ENCODE assay signal across 8 mouse cellular contexts in genomic region chr1:177441492-177442195, GRCm38 (mm10). TPM values are rescaled to one million over a fixed set of nuclear protein-coding genes. Genes with fewer than 3 reads are reported as not detected.
DNase-seq lines count a peak whose midpoint lies in the region; ATAC-seq and TF ChIP-seq lines count a peak whose summit lies in the region.

No protein-coding gene starts in this region.

- H3K4me2 ChIP-seq in lung, postnatal 0 days (replicated peaks; ENCODE audit: low read depth, low read length) = peak overlapping the region; percentile 86

- WGBS in hindbrain, embryonic 10.5 days = under 1% methylated on average over 87 of the region's 87 CpGs
- WGBS in lung, postnatal 0 days = 4% methylated on average over 70 of the region's 87 CpGs

- H3K27me3 ChIP-seq in hindbrain, embryonic 10.5 days (ENCODE audit: insufficient read depth, poor library complexity, severe bottlenecking) = no peaks in the 10 kb centered on the region
- H3K27me3 ChIP-seq in lung, postnatal 0 days (replicated peaks; ENCODE audit: insufficient read depth, low read length) = no peaks in the 10 kb centered on the region

- peak overlapping the region; percentile 75 for H3K9ac ChIP-seq in lung, postnatal 0 days (replicated peaks; ENCODE audit: low read depth)

- DNase-seq in MEL-GATA-1-ER (ENCODE audit: extremely low read depth, low read depth) = peak; percentile 73
- peak; percentile 97 for DNase-seq in cerebellum, adult 8-10 months
- DNase-seq in forelimb bud, embryonic 11.5 days (ENCODE audit: low read depth, low spot score) = peak; percentile 95
- peak; percentile 98 for DNase-seq in hindbrain, embryonic 10.5 days (ENCODE audit: low spot score)
- peak; percentile 98 for DNase-seq in layer of hippocampus, adult 9-11 months
- DNase-seq in lung, postnatal 0 days (ENCODE audit: low spot score) = peak; percentile 99
- DNase-seq in ovary, postnatal 14 days (ENCODE audit: low spot score) = peak; percentile 95
- DNase-seq in thymus, postnatal 14 days = peak; percentile 99

- no peaks in the 10 kb centered on the region for H3K9me3 ChIP-seq in hindbrain, embryonic 10.5 days
- no peaks in the 10 kb centered on the region for H3K9me3 ChIP-seq in lung, postnatal 0 days (ENCODE audit: low read length)

- H3K4me1 ChIP-seq in hindbrain, embryonic 10.5 days (replicated peaks) = peaks cover 50% of the 10 kb centered on the region
- H3K4me1 ChIP-seq in lung, postnatal 0 days (ENCODE audit: insufficient read depth, low read depth, low read length) = peaks cover 14% of the 10 kb centered on the region

- H3K4me3 ChIP-seq in hindbrain, embryonic 10.5 days = peak overlapping the region; percentile 97
- peak overlapping the region; percentile 79 for H3K4me3 ChIP-seq in lung, postnatal 0 days (ENCODE audit: low read depth, low read length)

- TF ChIP-seq EP300 in lung, postnatal 0 days (IDR thresholded peaks at IDR 0.05) = no peak

- H3K36me3 ChIP-seq in hindbrain, embryonic 10.5 days = no peaks in the 10 kb centered on the region
- no peaks in the 10 kb centered on the region for H3K36me3 ChIP-seq in lung, postnatal 0 days (ENCODE audit: insufficient read depth, low read length)

- no peak for TF ChIP-seq CTCF in lung, postnatal 0 days (IDR thresholded peaks at IDR 0.05)

- ATAC-seq in lung, postnatal 0 days = peak; percentile 98

- H3K27ac ChIP-seq in hindbrain, embryonic 10.5 days = peak overlapping the region; percentile 98
- H3K27ac ChIP-seq in lung, postnatal 0 days (ENCODE audit: low read length) = peak overlapping the region; percentile 93

RNA-seq across cellular contexts. Expression of gene Zbtb18, which starts 0.5 kb away (rescaled TPM):
- polyA plus RNA-seq in hindbrain, embryonic 10.5 days (2016; fragmentation: Nextera tagmentation; extraction: Ambion mirVana) = 7.8 and 8.4 TPM in 2 replicates
- polyA plus RNA-seq in lung, postnatal 0 days (2015; fragmentation: Nextera tagmentation; extraction: Ambion mirVana) = 2.0 and 3.0 TPM in 2 replicates

Comparison
In these comparisons a context has a peak if more than half of its experiments do, and no peak if none do; other contexts are left out.
1. Peak in every context shown above with its lines: DNase-seq, ATAC-seq, H3K4me3 ChIP-seq and H3K27ac ChIP-seq.